Mouse (Mus musculus): ENCODE data around the gene Fgfr2. TPM values are rescaled to one million over a fixed set of nuclear protein-coding genes. Genes with fewer than 3 reads are reported as not detected.

Gene Fgfr2
- polyA plus RNA-seq, 2 experiments from 2014 or later = not detected

DNA sequence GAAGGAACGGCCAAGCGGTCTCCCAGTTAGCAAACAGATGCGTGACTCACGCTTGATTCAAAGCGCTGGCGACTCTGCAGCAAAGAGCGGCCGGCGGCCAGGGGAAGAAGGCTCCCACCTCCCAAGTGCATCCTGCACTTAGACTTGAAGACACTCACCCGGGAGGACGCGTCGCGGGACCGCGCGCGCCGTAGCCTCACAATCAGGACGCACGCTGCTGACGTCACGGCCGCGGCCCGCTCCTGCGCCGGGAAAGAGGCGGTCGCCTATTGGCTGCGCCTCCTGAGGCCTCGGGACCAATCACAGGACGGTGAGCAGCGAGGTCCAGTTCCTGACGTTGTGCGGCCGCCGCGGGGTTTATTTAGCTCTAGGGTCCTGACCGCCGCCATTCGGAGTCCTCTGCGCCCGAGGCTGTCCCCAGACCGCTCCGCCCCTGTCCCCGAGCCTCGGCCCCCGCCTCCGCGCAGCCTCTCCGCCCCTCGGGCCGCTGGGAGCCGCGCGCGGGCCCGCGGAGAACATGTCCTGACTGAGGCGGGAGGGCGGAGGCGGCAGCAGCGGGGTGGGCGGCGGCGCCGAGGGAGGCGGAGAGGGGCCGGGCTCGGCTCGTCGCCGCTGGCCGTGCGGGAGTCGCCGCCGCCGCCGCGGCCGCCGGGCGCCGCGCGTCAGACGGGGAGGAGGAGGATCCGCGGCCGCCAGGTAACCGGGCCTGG is 192.1 kb downstream of the Fgfr2 start, which contains the start of gene Zranb1:
Gene Zranb1 (plus strand): TSS at position 293 of the 710 bp plus-strand sequence.
- ATAC-seq = peak; percentile 95

DNA sequence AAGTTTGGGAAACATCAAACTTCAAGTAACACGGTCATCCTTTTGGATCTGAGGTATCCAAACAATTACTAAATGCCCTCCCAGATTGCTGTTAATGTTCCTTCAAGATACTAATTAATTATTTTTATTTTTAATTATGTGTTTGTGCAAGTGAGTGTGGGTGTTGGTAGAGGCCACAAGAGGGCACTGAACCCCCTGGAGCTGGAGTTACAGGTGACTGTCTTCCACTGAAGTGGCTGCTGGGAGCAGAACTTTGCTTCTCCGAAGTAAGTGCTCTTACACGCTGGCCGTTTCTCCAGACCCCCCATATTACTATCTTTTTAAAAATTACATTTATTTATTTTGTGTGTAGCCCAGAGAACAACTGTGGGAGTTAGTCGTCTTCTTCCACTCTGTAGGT is 193.1 kb downstream of the Fgfr2 start:
- no peak for ATAC-seq

DNA sequence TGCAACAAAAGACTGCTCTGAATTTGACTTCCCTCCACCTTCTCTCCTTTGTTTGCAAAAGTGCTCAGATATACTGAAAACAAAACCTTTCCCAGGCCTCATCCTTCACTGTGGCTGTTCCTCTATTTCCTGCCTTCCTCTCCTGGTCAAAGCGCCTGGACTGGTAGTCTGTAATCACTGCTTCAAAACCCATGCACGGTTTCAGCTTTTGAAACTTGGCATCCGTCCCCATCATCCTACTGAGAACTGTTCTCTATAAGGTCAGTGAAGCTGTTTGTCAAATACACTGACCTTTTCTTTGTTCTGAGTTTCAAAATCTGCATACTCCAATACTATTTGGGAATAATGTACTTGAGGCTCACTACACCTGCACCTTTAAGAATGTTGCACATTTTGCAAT is 195.9 kb downstream of the Fgfr2 start:
- no peak for ATAC-seq

DNA sequence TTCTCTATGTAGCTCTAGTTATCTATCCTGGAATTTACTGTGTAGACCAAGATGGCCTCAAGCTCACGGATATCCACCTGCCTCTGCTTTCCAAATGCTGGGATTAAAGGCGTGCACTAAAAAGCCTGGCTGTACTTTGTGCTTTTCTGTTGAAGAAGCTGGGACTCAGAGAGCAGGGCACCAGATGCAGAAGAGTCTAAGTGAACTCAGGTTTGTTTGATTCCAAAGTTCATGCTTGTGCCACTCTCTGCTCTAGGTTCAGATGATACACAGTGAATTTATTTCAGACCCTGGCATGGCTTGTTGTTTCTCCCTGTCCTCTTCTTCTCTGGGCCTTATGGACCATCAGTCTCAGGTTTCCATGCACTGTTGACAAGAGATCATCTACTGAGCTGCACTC is 197.9 kb downstream of the Fgfr2 start:
- ATAC-seq = no peak

DNA sequence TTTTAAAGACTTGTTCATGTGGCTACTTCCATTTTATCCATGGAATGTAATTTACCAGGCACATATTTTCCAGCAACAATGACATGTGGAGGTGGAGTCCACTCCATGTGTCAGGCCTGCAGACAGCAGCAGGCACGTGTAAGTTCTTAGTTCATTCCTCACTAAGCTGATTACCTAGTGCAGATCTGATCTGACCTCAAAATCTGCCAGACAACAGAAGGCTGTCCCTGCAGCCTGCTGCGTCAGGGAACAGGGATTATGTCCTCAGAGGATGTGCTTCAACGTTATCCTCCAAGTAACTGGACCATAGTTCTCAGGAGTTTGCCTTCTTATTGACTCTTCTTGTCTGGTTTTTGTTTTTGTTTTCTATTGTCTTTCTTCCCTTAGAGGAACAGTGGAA is 201.2 kb downstream of the Fgfr2 start:
- ATAC-seq = no peak

DNA sequence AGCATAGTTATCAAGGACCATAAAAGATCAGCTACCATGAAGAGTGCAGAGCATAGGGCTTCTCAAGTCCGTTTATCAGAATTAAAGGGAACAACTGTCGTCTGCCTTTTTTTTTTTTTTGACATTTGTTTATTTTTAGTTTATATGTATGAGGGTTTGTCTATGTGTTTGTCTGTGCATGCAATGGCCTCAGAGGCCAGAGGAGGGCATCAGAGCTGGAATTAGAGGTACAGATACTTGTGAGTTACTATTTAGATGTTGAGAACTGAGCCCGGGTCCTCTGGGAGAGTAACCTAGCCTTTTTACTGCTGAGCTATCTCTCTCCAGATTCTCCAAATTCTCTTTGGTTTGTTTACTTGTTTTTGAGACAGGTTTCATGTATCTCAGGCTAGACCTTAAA is 219.4 kb downstream of the Fgfr2 start:
- no peak for ATAC-seq

DNA sequence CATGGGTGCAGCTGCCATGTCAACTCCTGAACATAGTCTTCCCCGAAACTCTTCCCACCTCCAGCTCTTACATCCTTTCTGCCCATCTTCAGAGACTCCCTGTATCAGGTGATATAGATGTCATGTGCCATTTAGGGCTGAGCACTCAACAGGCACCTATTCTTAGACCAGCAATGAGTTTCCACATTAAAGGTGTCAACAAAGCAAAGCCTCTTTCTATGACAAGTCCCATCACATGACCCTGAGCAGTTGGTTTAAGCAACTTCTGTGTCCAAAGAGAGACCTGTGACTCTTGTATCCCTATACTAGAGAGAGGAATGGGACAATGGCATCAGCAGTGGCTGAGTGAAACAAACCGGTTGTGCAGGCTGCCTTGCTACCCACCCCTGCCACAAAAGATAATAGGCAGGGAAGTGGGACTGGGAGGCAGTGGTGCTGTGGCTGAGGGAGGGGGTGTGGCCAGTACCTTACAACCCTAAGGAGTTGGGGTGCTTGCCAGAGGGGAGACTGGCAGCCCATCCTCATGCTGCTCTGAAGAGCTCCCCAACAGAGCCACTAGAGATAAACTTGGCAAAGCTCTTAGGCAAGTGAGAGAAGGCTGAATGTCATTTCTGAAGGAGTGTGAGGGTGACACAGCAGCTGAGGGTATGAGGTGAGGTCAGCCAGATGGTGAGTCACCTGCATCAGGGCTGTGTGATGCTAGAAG is 222.2 kb downstream of the Fgfr2 start:
- ATAC-seq = no peak

DNA sequence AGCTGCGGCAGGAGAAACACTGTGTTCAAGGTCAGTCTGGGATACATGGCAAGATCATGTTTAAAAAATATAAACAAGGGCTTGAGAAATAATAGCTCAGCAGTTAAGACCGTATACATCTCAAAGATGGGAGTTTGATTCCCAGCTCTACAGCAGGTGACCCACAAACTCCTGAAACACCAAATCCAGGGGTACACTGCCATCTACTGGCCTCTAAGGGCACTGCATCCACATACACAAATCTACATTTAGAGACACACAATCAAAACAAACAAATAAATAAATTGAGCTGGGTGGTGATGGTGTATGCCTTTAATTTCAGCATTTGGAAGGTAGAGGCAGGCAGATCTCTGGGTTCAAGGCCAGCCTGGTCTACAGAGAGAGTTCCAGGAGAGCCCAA is 224.9 kb downstream of the Fgfr2 start:
- peak; percentile 54 for ATAC-seq

DNA sequence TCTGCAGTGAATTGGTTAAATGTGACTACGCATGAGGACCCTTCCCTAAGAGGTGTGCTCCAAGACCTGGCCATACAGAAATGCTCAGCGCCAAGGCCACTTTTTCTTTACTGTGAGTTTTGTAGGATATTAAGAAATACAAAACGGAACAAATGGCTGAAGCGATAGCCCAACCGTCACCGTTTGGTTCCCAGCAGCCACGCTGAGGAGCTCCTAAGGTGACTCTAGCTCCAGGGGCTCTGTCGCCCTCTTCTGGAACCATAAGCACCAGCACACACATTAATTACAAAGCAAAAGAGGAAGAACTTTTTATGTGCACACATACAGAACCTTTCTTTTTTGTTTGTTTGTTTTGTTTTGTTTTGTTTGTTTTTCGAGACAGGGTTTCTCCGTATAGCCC is 225.9 kb downstream of the Fgfr2 start:
- no peak for ATAC-seq

DNA sequence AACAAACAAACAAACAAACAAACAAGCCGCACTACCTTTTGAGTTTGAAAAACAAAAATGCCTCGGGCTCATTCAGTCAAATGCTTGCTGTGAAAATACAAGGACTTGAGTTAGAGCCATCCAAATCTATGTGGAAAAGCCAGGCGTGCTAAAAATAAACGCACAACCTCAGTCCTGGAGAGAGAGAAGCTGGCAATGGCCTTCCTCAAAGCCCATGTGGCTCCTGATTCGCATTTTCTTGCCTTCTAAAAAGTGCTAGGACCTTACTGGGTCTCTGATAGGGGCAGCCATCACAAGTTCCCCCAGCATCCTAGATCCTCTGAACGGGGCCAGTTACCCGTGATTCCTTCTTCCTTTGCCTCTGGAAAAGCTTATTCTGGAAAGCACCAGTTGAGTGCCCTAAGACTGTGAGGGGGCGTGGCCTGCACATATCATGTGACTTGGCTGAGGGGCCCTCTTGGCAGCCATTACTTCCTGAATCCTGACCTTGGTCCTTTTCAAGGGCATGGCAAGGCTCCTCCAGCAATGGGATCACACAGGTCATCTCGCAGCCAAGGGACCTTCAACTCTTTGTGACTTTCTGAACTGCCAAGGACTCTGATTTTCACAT is 226.8 kb downstream of the Fgfr2 start:
- ATAC-seq = no peak

DNA sequence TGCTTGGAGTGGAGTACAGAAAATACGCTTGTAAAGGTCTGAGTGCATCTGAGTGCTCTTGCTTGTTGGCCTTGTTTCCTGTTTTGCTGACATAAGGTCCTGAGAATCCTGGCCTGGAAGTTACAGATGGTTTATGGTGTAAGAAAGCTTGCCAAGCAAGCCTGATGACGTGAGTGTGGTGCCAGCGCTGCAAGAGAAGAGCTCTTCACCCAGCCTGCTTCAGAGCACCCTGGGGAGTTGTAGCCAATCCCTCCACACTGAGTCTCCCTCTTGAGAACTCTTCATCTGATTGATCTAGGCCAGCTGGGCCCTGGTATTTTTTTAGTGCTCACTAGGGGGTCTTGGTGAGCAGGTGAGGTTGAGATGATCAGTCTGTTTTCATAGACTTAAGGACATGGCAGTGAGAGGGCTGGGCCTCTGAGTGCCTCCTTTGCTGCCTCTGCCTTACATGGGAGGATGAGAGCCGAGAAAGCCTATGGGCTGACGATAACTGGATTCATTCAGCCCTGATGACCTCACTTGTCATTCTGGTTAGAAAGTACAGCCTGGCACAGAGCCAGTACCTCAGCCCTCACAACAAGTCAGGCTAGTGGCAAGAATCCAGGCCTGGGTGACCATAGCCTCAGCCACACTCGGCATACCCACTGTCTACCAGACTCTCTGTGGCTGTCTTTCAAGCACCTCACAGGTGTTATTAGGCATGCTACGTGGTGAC is 228.2 kb downstream of the Fgfr2 start:
- no peak for ATAC-seq

DNA sequence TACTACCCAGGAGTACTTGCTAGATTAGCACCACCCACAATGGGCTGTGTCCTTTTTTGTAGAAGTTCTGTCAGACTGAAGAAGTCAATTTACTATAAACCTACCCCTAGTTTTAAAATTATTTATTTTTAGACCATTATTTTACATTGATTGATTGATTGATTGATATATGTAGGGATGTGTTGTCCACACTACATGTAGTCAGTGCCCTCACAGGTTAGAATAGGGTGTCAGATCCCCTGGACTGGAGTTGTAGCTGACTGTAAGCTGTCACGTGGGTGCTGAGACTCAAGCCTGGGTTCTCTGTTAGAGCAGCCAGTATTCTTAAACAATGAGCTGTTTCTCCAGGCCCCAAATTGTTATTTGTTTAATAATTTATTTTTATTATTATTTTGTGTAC is 229.8 kb downstream of the Fgfr2 start:
- ATAC-seq = no peak

DNA sequence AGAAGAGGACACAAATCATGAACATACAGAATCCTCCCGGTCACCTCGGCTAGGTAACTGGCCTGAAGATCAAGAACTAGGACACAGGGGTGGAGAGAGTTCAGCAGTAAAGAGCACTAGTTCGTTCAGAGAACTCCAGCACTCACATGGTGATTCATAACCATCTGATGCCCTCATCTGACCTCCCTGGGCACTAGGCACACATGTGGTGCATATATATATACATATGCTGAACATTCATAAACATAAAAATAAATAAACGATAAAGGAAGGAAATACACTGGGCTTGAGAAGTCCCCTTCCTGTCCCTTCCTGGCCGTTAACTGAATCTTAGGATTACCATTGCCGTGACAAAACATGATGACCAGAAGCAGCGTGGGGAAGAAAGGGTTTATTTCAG is 230.3 kb downstream of the Fgfr2 start:
- ATAC-seq = no peak

DNA sequence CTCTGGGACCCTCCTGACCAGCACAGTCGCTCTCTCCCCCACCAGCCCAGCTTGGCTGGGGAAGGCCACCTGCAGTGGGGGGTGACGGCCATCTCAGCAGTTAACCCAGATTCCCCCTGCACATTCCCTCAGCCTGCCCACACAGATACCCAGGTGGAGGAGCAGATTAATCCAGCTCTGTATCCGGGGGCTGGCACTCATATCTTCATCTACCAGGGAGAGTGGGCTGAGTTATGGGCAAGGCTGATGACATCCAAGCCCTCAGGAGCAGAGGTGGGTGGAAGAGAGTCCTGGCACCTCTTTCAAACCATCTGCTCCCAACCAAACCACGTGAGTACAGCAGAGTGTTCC is 230.9 kb downstream of the Fgfr2 start:
- no peak for ATAC-seq

DNA sequence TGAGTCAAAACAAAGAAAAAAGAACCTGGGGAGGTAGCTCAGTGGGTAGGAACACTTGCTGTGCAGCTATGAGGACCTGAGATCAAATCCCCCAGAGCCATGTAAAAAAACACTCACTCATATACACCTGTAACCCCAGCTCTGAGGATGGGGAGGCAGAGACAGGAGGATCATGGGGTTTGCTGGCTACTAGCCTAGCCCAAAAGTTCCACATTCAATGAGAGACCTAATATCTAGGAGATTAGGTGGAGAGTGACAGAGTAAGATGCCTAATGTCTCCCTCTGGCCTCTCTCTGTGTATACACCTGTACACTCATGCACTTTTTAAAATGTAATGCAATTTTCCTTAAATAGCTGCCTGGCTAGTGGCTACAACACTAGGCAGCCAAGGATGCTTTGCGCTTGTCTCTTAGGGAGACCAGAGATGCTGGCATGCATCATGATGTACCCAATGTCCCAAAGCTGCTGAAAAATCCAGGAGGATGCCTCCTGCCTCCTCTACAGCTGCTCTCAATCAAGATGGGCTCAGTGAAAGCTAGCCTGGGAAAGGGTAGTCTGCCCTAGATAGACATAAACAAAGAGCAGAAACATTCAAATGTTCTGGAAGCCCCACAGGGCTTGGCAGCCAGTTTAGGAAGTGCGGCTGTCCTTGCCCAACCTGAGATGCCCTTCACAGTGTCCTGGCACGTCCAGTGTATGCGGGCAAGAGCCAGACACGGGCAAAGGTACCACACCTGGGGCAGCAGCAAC is 231.4 kb downstream of the Fgfr2 start:
- ATAC-seq = no peak

DNA sequence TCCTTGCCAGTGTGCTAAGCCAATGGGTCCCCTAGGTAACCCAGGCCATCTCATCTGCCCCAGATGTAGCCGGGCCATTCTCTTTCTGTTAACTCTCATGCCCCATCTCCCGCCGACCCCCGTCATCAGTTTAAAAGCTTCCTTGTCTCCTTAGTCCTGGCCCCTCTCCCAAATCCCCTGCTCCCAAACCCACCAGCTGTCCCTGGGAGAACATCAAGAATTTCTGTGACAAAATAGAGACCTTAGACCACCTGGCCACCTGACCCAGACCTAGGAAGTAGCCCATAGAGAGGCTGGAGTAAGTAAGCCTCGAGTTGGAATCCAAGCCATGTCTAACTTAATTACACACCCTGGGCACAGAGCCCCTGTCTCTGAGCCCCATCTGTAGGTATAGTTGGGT is 232.9 kb downstream of the Fgfr2 start:
- no peak for ATAC-seq

DNA sequence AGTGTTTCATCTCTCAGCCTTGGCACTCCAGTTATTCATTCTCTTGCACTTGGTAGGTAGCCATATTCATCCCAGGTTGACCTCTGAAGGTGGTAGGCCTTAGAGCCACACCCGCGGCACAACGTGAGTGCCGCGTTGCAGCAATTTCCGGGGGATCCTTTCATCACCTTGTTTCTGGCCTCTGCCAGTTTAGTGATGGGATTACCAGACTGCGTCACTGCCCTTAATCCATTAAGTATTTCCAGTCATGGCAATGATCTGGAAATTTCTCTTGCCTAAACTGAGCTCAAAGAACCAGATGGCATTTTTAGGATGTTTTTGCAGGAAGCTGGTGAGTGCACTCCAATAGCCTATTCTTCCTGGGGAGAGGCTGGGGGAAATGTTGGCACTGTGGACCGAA is 233.5 kb downstream of the Fgfr2 start:
- ATAC-seq = no peak

DNA sequence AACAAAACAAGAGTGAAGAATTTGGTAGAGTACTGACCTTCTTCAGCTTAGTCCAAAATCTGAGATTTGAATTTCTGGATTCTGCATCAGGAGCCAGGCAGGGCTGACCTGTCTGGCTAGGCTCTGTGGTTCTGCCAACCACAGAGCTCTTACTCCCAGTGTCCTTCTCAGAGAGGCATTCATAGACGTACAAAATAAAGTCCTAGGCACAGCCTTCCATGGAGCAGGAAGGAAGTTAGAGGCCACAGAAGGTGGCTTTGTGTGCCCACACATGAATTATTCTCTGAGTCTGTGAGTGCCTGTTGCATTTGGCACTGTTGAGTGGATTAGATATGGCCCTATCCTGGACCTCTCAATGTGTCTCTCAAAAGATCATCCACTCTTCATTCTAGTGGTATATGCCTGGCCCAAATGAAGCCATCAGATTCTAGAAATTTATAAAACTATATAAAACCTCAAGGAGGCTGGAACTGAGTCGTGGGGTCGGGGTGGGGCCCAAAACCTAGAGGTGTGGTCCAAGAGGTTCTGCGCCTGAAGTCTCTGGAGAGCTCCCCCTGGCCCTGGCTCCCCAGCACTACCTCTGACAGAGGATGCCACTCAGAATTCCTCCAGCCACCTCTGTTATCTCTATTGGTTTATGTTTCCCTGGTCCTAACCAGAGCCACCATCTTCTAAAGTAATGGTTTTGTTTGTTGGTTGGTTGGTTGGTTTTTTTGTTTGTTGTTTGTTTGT is 234.5 kb downstream of the Fgfr2 start:
- no peak for ATAC-seq

DNA sequence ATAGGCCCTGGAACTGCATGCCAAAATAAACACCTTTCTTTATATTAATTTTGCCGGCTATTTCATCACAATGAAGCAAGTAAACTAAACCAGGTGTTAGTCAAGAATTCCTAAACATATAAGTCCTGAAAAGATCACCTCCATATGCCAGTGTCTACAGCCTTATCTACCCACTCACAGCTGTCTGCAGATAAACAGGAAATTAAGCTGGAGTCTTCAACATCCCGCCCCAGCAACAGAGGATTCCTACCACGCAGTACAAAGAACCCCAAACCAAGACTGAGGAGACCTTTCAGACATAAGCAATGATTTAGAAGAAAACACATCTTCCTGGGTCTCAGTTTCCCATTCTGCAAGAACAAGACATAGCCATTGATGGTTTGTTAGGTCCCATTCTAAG is 235.1 kb downstream of the Fgfr2 start:
- ATAC-seq = no peak

DNA sequence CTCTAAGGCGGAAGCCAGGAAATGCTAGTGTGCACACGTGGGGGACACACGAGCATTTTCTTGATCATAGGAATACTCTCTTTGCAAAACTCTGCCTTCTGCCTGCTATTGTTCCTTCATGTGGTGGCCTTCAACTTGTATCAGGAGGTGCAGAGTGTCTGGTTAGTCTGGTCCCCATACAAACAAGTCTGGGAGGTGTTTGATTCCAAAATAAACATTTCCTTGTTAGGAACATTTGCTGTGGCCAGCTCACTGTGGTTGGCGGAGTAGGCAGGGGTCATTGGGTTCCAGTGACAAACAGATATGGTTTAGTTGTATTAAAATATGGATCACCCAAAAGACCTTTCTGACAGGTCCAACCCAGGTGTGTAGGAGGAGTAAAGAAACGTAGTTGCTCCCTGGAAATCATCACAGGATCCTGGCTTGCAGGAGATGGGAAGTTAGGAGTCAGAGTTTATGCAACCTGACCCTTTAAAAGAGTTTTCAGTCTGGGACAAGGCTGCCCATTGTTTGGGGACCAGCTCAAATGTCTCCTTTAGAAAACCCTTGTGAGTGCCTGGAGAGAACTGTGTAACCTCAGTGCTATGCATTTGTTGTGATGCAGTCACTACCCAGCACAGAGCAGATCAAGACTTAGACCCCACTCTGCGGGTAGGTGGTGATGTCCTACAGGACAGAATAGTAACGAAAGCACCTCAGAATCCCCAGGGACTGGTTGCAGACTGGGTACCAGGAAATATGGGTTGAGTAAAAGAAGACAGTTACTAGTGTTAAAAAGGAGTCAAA is 235.9 kb downstream of the Fgfr2 start:
- ATAC-seq = no peak

DNA sequence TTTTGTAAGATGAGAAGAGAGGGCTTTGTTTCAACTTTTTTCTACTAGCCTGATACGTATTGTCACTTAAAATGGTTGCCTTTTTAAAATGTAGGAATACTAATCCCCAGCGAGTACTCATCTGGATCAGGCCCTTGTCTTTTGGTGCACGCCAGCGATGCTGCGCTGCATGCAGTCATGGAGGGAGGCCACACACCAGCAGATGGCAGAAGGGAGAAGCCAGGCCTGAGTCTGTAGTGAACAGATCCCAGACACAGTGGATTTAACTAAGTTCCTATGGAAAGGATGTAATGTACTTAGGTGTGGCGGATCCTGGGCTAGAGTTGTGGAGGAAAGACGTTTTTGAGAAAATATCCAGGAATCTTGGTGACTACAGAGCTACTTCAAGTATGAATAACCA is 239.1 kb downstream of the Fgfr2 start:
- ATAC-seq = no peak

Data from CD4-positive, CD25-positive, alpha-beta regulatory T cell, adult 4 months (primary cell).